Mouse (Mus musculus) midbrain, embryonic 11.5 days (tissue): ENCODE data around the gene Spcs1. TPM values are rescaled to one million over a fixed set of nuclear protein-coding genes. Genes with fewer than 3 reads are reported as not detected.

Experiments used
- ATAC-seq: fragments of 200-750 bp; cut with Nextera tagmentation; 2 replicates; pipeline ENCODE4 v1.8.0; 2017; ENCODE audit warnings: moderate TSS enrichment, moderate library complexity; ENCODE audit not compliant: low FRiP score
- DNase-seq: peaks from one replicate; pipeline ENCODE4 v3.0.0; 2015; ENCODE audit warnings: low spot score; ENCODE audit errors: missing footprints
- H3K27ac ChIP-seq: fragments of 300-500 bp; sonication (generic); 2 replicates; pipeline ENCODE4 v1.5.1; 2014; ENCODE audit warnings: low read depth, low read length
- H3K27me3 ChIP-seq: fragments of 300-500 bp; sonication (generic); 2 replicates; pipeline ENCODE4 v1.6.1; 2014; ENCODE audit warnings: mild to moderate bottlenecking, low read length, moderate library complexity, mixed read lengths; ENCODE audit not compliant: control insufficient read depth, insufficient read depth
- H3K36me3 ChIP-seq: fragments of 300-500 bp; sonication (generic); 2 replicates; pipeline ENCODE4 v1.6.1; 2014; ENCODE audit warnings: mild to moderate bottlenecking, low read length, moderate library complexity, mixed read lengths; ENCODE audit not compliant: control insufficient read depth, insufficient read depth
- H3K4me1 ChIP-seq: fragments of 300-500 bp; sonication (generic); 2 replicates; pipeline ENCODE4 v1.6.1; 2014; ENCODE audit warnings: low read length; ENCODE audit not compliant: control insufficient read depth, insufficient read depth
- H3K4me2 ChIP-seq: fragments of 300-500 bp; sonication (generic); 2 replicates; pipeline ENCODE4 v1.6.1; 2014; ENCODE audit warnings: mild to moderate bottlenecking, moderate library complexity
- H3K4me3 ChIP-seq: fragments of 300-500 bp; sonication (generic); 2 replicates; pipeline ENCODE4 v1.5.1; 2014; ENCODE audit warnings: low read depth, low read length
- H3K9ac ChIP-seq: fragments of 300-500 bp; sonication (generic); 2 replicates; pipeline ENCODE4 v1.6.1; 2014; ENCODE audit warnings: low read length
- H3K9me3 ChIP-seq: fragments of 300-500 bp; sonication (generic); 2 replicates; pipeline ENCODE4 v1.6.1; 2016; ENCODE audit warnings: low read length; ENCODE audit not compliant: control insufficient read depth
- WGBS: fragments of 180-500 bp; shearing (Covaris S2); extraction: QIAGEN DNeasy Blood & Tissue Kit; methylation state at CpG from one replicate; pipeline ENCODE4 v1.1.7; 2014; 5-methylcytosine and 5-hydroxymethylcytosine counted together
- polyA plus RNA-seq: library from polyadenylated mRNA; unstranded; fragments of >200 nt; fragmentation: Nextera tagmentation; extraction: Ambion mirVana; gene quantifications from 2 replicates; pipeline ENCODE4 v1.2.1, GENCODE M21; 2014

The Spcs1 gene
- polyA plus RNA-seq, 1 experiment from 2014 or later = 269 TPM

DNA sequence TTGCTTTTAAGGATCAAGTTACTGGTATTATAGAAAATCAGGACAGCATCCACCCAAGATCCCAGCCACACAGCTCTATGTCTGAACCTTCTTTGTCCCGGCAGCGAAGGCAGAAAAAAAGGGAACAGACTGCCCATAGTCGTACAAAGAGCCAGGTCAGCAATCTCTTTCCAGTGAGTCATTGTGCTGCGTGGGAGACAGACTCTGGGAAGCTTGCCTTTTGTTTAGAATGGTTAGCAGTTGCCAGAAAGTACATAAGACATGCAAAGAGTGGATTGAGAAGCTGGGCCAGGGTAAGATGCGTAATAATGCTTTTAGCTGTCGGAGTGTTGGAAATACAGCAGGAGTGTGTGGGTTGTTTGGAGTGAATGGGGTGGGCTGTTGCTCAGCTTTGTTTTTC is 27.3 kb downstream of the Spcs1 start:
- Histone ChIP-seq H3K27ac (no peak overlapping the region; the same call in 1 of the 2 replicates), H3K27me3 (no peaks in the 10 kb centered on the region), H3K9ac (no peak overlapping the region), H3K9me3 (no peaks in the 10 kb centered on the region), H3K4me2 (no peak overlapping the region), H3K36me3 (peaks cover 3% of the 10 kb centered on the region; the same call in 1 of the 2 replicates), H3K4me3 (no peak overlapping the region), H3K4me1 (no peaks in the 10 kb centered on the region)
- WGBS = 72% methylated on average over 6 of the region's 6 CpGs
- DNase-seq = no peak
- no peak for ATAC-seq

DNA sequence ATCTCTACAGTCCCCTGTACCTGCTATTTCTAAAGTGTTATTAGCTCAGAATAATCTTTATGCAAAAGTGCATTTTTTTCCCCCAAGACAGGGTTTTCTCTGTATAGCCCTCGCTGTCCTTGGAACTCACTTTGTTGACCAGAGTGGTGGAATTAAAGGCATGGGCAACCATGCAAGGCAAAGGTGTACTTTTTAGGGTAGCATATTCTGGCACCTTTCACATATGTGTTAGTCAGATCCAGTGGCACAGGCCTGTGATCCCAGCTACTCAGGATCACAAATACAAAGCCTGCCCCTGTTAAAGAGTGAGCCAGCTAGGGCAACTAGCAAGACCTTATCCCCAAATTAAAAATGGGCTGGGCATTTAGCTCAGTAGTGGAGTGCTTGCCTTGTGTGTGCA is 41.1 kb downstream of the Spcs1 start:
- Histone ChIP-seq H3K9me3 (no peaks in the 10 kb centered on the region), H3K4me1 (no peaks in the 10 kb centered on the region), H3K27ac (no peak overlapping the region), H3K4me2 (no peak overlapping the region), H3K4me3 (no peak overlapping the region), H3K36me3 (no peaks in the 10 kb centered on the region), H3K9ac (no peak overlapping the region), H3K27me3 (no peaks in the 10 kb centered on the region)
- 94% methylated on average over 1 of the region's 1 CpGs for WGBS
- ATAC-seq (no peak), DNase-seq (no peak)

- whole genome bisulfite sequencing = 91% methylated on average over 4 of the region's 4 CpGs
- no peaks in the 10 kb centered on the region for H3K9me3 ChIP-seq
These were observed 42.4 kb downstream of the Spcs1 start for GRCm38 (mm10) chr14:30959031-30959430.

DNA sequence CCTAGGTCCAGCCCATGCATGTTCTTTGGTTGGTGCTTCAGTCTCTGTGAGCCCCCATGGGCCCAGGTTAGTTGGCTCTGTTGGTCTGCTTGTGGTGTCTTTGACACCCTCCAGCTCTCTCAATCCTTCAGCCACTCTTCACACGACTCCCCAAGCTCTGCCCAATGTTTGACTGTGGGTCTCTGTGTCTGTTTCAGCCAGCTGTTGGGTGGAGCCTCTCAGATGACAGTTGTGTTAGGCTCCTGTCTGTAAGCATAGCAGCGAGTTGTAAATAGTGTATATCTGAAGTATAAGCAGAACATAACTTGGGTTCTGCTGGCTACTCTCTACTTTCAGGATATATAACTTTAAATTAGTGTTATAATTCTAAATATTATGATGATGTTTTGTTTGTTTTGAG is 43.0 kb downstream of the Spcs1 start:
- Histone ChIP-seq H3K27ac (no peak overlapping the region), H3K4me1 (no peaks in the 10 kb centered on the region), H3K9ac (no peak overlapping the region), H3K4me3 (no peak overlapping the region), H3K9me3 (no peaks in the 10 kb centered on the region), H3K36me3 (no peaks in the 10 kb centered on the region), H3K4me2 (no peak overlapping the region), H3K27me3 (no peaks in the 10 kb centered on the region)
- DNase-seq (no peak), ATAC-seq (no peak)
- WGBS = 85% methylated on average over 2 of the region's 2 CpGs

More at GRCm38 (mm10) chr14:30959031-30959430, 42.4 kb downstream of the Spcs1 start:
- no peak overlapping the region for H3K4me2 ChIP-seq
- no peaks in the 10 kb centered on the region for H3K27me3 ChIP-seq
- H3K4me1 ChIP-seq = no peaks in the 10 kb centered on the region
- no peak overlapping the region for H3K4me3 ChIP-seq
- H3K27ac ChIP-seq = no peak overlapping the region
- no peak overlapping the region for H3K9ac ChIP-seq
- no peaks in the 10 kb centered on the region for H3K36me3 ChIP-seq
- no peak for DNase-seq
- no peak for ATAC-seq

- peak within 1 kb of the TSS; percentile 30; the same call in 1 of the 2 replicates for H3K27ac ChIP-seq
- peak within 1 kb of the TSS; percentile 78 for H3K4me2 ChIP-seq
- peak within 1 kb of the TSS; percentile 92 for H3K9ac ChIP-seq
- under 1% methylated on average over 57 of the region's 57 CpGs for WGBS
- H3K4me1 ChIP-seq = peaks cover 7% of the 10 kb centered on the region
- H3K36me3 ChIP-seq = no peaks in the 10 kb centered on the region
- ATAC-seq (peak; percentile 98), DNase-seq (peak; percentile 98)
- peak within 1 kb of the TSS; percentile 77 for H3K4me3 ChIP-seq
- no peaks in the 10 kb centered on the region for H3K27me3 ChIP-seq
- no peaks in the 10 kb centered on the region for H3K9me3 ChIP-seq
These were observed 50.2 kb downstream of the Spcs1 start, which contains the start of gene Nek4 for GRCm38 (mm10) chr14:30951154-30951825. Gene Nek4 (plus strand): TSS chr14:30951377.

- ATAC-seq (no peak), DNase-seq (no peak)
- no peaks in the 10 kb centered on the region for H3K36me3 ChIP-seq
- H3K9me3 ChIP-seq = no peaks in the 10 kb centered on the region
- 97% methylated on average over 10 of the region's 10 CpGs for WGBS
- H3K9ac ChIP-seq = no peak overlapping the region
- H3K4me3 ChIP-seq = no peak overlapping the region
- peaks cover 7% of the 10 kb centered on the region for H3K4me1 ChIP-seq
- no peak overlapping the region for H3K27ac ChIP-seq
- no peak overlapping the region for H3K4me2 ChIP-seq
- H3K27me3 ChIP-seq = no peaks in the 10 kb centered on the region
These were observed 51.5 kb downstream of the Spcs1 start for GRCm38 (mm10) chr14:30949986-30950385.

Other genes starting within 250 kb of the Spcs1 start
- 22.0 and 23.3 TPM in 2 replicates for gene Tmem110, start 176.1 kb downstream of the Spcs1 start, polyA plus RNA-seq
- gene Mustn1, start 122.5 kb downstream of the Spcs1 start, polyA plus RNA-seq = 0.30 and 0.42 TPM in 2 replicates
- gene Itih4, start 115.2 kb downstream of the Spcs1 start, polyA plus RNA-seq = 0.15 TPM in 1 of 2 replicates, not detected in the other
- 0.48 and 0.57 TPM in 2 replicates for gene Itih3, start 77.9 kb downstream of the Spcs1 start, polyA plus RNA-seq
- gene Itih1, start 58.4 kb downstream of the Spcs1 start, polyA plus RNA-seq = not detected in 2 replicates
- 17.9 and 19.2 TPM in 2 replicates for gene Nek4, start 50.3 kb downstream of the Spcs1 start, polyA plus RNA-seq
- 63.4 and 68.3 TPM in 2 replicates for gene Glt8d1, start 272 bp downstream of the Spcs1 start, polyA plus RNA-seq
- gene Pbrm1, start 17.5 kb upstream of the Spcs1 start, polyA plus RNA-seq = 134 and 140 TPM in 2 replicates
- 96.2 and 103 TPM in 2 replicates for gene Gnl3, start 17.5 kb upstream of the Spcs1 start, polyA plus RNA-seq
- gene Smim4, start 127.3 kb upstream of the Spcs1 start, polyA plus RNA-seq = 54.7 and 56.2 TPM in 2 replicates
- gene Nt5dc2, start 129.4 kb upstream of the Spcs1 start, polyA plus RNA-seq = 457 and 520 TPM in 2 replicates
- 28.6 and 28.7 TPM in 2 replicates for gene Stab1, start 167.0 kb upstream of the Spcs1 start, polyA plus RNA-seq
- 0.40 and 0.80 TPM in 2 replicates for gene Tnnc1, start 206.6 kb upstream of the Spcs1 start, polyA plus RNA-seq
- gene Nisch, start 215.3 kb upstream of the Spcs1 start, polyA plus RNA-seq = 243 and 258 TPM in 2 replicates
- 0.19 and 0.37 TPM in 2 replicates for gene Sema3g, start 216.2 kb upstream of the Spcs1 start, polyA plus RNA-seq
- 12.5 and 14.3 TPM in 2 replicates for gene Phf7, start 249.6 kb upstream of the Spcs1 start, polyA plus RNA-seq
- gene Bap1, start 249.8 kb upstream of the Spcs1 start, polyA plus RNA-seq = 95.7 and 95.9 TPM in 2 replicates